Mouse (Mus musculus): ENCODE results near the gene Srrt. TPM values are rescaled to one million over a fixed set of nuclear protein-coding genes. Genes with fewer than 3 reads are reported as not detected.

Gene Srrt
- polyA plus RNA-seq, 1 experiment from 2014 or later: 122 TPM

- Histone ChIP-seq H3K27me3 (replicated peaks; ENCODE audit: control insufficient read depth, insufficient read depth, low read length) (no peaks in the 10 kb centered on the region), H3K27ac (ENCODE audit: low read depth) (peak overlapping the region; percentile 85), H3K36me3 (ENCODE audit: control insufficient read depth, insufficient read depth, low read length) (peaks cover 35% of the 10 kb centered on the region), H3K4me3 (ENCODE audit: low read depth, low read length) (peak overlapping the region; percentile 71), H3K4me2 (ENCODE audit: low read length) (peak overlapping the region; percentile 97), H3K4me1 (replicated peaks; ENCODE audit: control insufficient read depth, insufficient read depth, low read length) (peaks cover 34% of the 10 kb centered on the region), H3K9me3 (ENCODE audit: control insufficient read depth, low read length) (no peaks in the 10 kb centered on the region), H3K9ac (ENCODE audit: low read length) (peak overlapping the region; percentile 70)
- WGBS: 1% methylated on average over 22 of the region's 22 CpGs
- ATAC-seq (replicated peaks; ENCODE audit: low FRiP score, low TSS enrichment, low read depth): peak; percentile 66
- no peak for DNase-seq (ENCODE audit: low spot score)
These were observed 6.2 kb upstream of the Srrt start for GRCm38 (mm10) chr5:137313466-137314192.

DNA sequence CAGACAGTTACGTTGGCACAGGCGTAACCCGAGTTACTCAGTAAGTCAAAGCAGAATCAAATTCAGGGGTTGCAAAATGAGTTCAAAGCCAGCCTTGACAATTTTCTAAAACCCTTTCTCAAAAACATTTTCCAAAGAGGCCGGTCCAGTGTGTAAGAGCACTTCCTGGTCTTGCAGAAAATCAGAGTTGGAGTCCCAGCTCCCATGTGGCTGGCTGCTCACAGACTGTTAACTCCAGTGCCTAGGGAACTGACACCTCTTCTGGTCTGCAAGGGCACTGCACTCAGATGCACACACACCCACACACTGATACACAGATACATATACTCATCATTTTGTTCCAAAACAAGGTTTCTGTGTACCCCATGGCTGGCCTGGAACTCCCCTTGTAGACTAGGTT is 882 bp upstream of the Srrt start:
- Histone ChIP-seq H3K9ac (ENCODE audit: low read length) (peak overlapping the region; percentile 95), H3K4me3 (ENCODE audit: low read depth, low read length) (peak overlapping the region; percentile 88), H3K36me3 (ENCODE audit: control insufficient read depth, insufficient read depth, low read length) (peaks cover 63% of the 10 kb centered on the region), H3K4me2 (ENCODE audit: low read length) (peak overlapping the region; percentile 80), H3K9me3 (ENCODE audit: control insufficient read depth, low read length) (no peaks in the 10 kb centered on the region), H3K4me1 (replicated peaks; ENCODE audit: control insufficient read depth, insufficient read depth, low read length) (peaks cover 41% of the 10 kb centered on the region), H3K27me3 (replicated peaks; ENCODE audit: control insufficient read depth, insufficient read depth, low read length) (no peaks in the 10 kb centered on the region), H3K27ac (ENCODE audit: low read depth) (peak overlapping the region; percentile 93)
- 95% methylated on average over 4 of the region's 4 CpGs for WGBS
- ATAC-seq (replicated peaks; ENCODE audit: low FRiP score, low TSS enrichment, low read depth): no peak
- DNase-seq (ENCODE audit: low spot score): no peak

GRCm38 (mm10) chr5:137306439-137307005 is 952 bp downstream of the Srrt start:
- peaks cover 72% of the 10 kb centered on the region for H3K36me3 ChIP-seq (ENCODE audit: control insufficient read depth, insufficient read depth, low read length)
- H3K27ac ChIP-seq (ENCODE audit: low read depth): peak overlapping the region; percentile 93
- DNase-seq (ENCODE audit: low spot score) (no peak), ATAC-seq (replicated peaks; ENCODE audit: low FRiP score, low TSS enrichment, low read depth) (no peak)
- H3K27me3 ChIP-seq (replicated peaks; ENCODE audit: control insufficient read depth, insufficient read depth, low read length): no peaks in the 10 kb centered on the region
- H3K4me1 ChIP-seq (replicated peaks; ENCODE audit: control insufficient read depth, insufficient read depth, low read length): peaks cover 26% of the 10 kb centered on the region
- peak overlapping the region; percentile 95 for H3K9ac ChIP-seq (ENCODE audit: low read length)
- 11% methylated on average over 12 of the region's 12 CpGs for WGBS
- H3K9me3 ChIP-seq (ENCODE audit: control insufficient read depth, low read length): no peaks in the 10 kb centered on the region
- peak overlapping the region; percentile 88 for H3K4me3 ChIP-seq (ENCODE audit: low read depth, low read length)
- H3K4me2 ChIP-seq (ENCODE audit: low read length): peak overlapping the region; percentile 80

DNA sequence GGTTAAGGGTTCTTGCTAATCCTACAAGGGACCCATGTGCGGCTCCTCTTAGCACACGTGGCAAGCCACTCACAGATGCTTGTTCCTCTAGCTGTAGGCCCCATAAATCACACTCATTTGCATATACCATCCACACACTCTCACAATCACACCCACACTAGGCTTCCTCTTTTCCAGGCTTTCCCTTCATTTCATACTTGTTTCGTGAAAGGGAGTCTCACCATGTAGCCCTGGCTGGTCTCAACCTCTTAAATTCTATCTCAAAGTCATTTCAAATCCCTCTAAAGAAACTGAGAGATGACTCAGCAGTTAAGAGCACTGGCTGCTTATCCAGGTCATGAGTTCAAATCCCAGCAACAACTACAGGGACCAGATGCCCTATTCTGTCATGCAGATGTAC is 1.7 kb downstream of the Srrt start:
- Histone ChIP-seq H3K9ac (ENCODE audit: low read length) (peak overlapping the region; percentile 34), H3K4me3 (ENCODE audit: low read depth, low read length) (peak overlapping the region; percentile 88), H3K27me3 (replicated peaks; ENCODE audit: control insufficient read depth, insufficient read depth, low read length) (no peaks in the 10 kb centered on the region), H3K36me3 (ENCODE audit: control insufficient read depth, insufficient read depth, low read length) (peaks cover 76% of the 10 kb centered on the region), H3K4me1 (replicated peaks; ENCODE audit: control insufficient read depth, insufficient read depth, low read length) (peaks cover 26% of the 10 kb centered on the region), H3K9me3 (ENCODE audit: control insufficient read depth, low read length) (no peaks in the 10 kb centered on the region), H3K27ac (ENCODE audit: low read depth) (no peak overlapping the region), H3K4me2 (ENCODE audit: low read length) (peak overlapping the region; percentile 80)
- ATAC-seq (replicated peaks; ENCODE audit: low FRiP score, low TSS enrichment, low read depth) (no peak), DNase-seq (ENCODE audit: low spot score) (no peak)
- 50% methylated on average over 3 of the region's 3 CpGs for whole genome bisulfite sequencing

- H3K9me3 ChIP-seq (ENCODE audit: control insufficient read depth, low read length): no peaks in the 10 kb centered on the region
- peak overlapping the region; percentile 80 for H3K4me2 ChIP-seq (ENCODE audit: low read length)
- H3K4me3 ChIP-seq (ENCODE audit: low read depth, low read length): 0 out of 2 replicates have a peak overlapping the region, but pooled peaks have one; percentile 4
- H3K9ac ChIP-seq (ENCODE audit: low read length): peak overlapping the region; percentile 20; the same call in 1 of the 2 replicates
- ATAC-seq (replicated peaks; ENCODE audit: low FRiP score, low TSS enrichment, low read depth) (no peak), DNase-seq (ENCODE audit: low spot score) (no peak)
- peaks cover 26% of the 10 kb centered on the region for H3K4me1 ChIP-seq (replicated peaks; ENCODE audit: control insufficient read depth, insufficient read depth, low read length)
- H3K36me3 ChIP-seq (ENCODE audit: control insufficient read depth, insufficient read depth, low read length): peaks cover 76% of the 10 kb centered on the region
- no peak overlapping the region for H3K27ac ChIP-seq (ENCODE audit: low read depth)
- 44% methylated on average over 4 of the region's 4 CpGs for WGBS
- H3K27me3 ChIP-seq (replicated peaks; ENCODE audit: control insufficient read depth, insufficient read depth, low read length): no peaks in the 10 kb centered on the region
These were observed 2.7 kb downstream of the Srrt start for GRCm38 (mm10) chr5:137304816-137305215.

GRCm38 (mm10) chr5:137304165-137304564 is 3.3 kb downstream of the Srrt start:
- WGBS: 65% methylated on average over 3 of the region's 3 CpGs

DNA sequence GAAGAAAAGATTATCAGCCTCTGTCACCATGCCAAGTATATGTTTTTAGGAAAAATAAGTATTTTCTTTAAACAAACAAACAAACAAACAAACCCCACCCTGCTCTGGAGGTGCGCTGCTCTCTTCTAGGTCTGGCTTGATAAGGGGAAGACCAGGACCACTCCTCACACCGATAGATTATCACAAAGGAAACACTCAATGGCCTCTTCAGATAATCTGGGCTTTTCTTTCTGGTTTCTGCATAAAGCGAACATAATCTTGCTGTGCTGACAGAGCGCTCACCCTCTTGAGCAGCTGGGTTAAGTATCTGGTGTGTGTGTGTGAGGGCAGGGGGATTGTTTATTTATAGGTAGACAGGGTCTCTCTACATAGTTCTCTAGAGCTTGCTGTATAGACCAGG is 3.9 kb downstream of the Srrt start:
- Histone ChIP-seq H3K9me3 (ENCODE audit: control insufficient read depth, low read length) (no peaks in the 10 kb centered on the region), H3K4me3 (ENCODE audit: low read depth, low read length) (no peak overlapping the region), H3K27ac (ENCODE audit: low read depth) (no peak overlapping the region), H3K4me2 (ENCODE audit: low read length) (no peak overlapping the region), H3K4me1 (replicated peaks; ENCODE audit: control insufficient read depth, insufficient read depth, low read length) (peaks cover 26% of the 10 kb centered on the region), H3K36me3 (ENCODE audit: control insufficient read depth, insufficient read depth, low read length) (peaks cover 76% of the 10 kb centered on the region), H3K9ac (ENCODE audit: low read length) (no peak overlapping the region), H3K27me3 (replicated peaks; ENCODE audit: control insufficient read depth, insufficient read depth, low read length) (no peaks in the 10 kb centered on the region)
- DNase-seq (ENCODE audit: low spot score) (no peak), ATAC-seq (replicated peaks; ENCODE audit: low FRiP score, low TSS enrichment, low read depth) (no peak)
- 89% methylated on average over 4 of the region's 4 CpGs for WGBS

More at GRCm38 (mm10) chr5:137304165-137304564, 3.3 kb downstream of the Srrt start:
- no peak for DNase-seq (ENCODE audit: low spot score)
- Histone ChIP-seq H3K27ac (ENCODE audit: low read depth) (no peak overlapping the region), H3K4me2 (ENCODE audit: low read length) (no peak overlapping the region), H3K27me3 (replicated peaks; ENCODE audit: control insufficient read depth, insufficient read depth, low read length) (no peaks in the 10 kb centered on the region), H3K36me3 (ENCODE audit: control insufficient read depth, insufficient read depth, low read length) (peaks cover 76% of the 10 kb centered on the region), H3K4me3 (ENCODE audit: low read depth, low read length) (no peak overlapping the region), H3K4me1 (replicated peaks; ENCODE audit: control insufficient read depth, insufficient read depth, low read length) (peaks cover 26% of the 10 kb centered on the region), H3K9ac (ENCODE audit: low read length) (no peak overlapping the region; the same call in 1 of the 2 replicates), H3K9me3 (ENCODE audit: control insufficient read depth, low read length) (no peaks in the 10 kb centered on the region)
- no peak for ATAC-seq (replicated peaks; ENCODE audit: low FRiP score, low TSS enrichment, low read depth)

- no peak overlapping the region for H3K4me2 ChIP-seq (ENCODE audit: low read length)
- no peak overlapping the region for H3K27ac ChIP-seq (ENCODE audit: low read depth)
- no peaks in the 10 kb centered on the region for H3K27me3 ChIP-seq (replicated peaks; ENCODE audit: control insufficient read depth, insufficient read depth, low read length)
- DNase-seq (ENCODE audit: low spot score): no peak
- H3K9ac ChIP-seq (ENCODE audit: low read length): no peak overlapping the region
- H3K4me1 ChIP-seq (replicated peaks; ENCODE audit: control insufficient read depth, insufficient read depth, low read length): peaks cover 24% of the 10 kb centered on the region
- H3K36me3 ChIP-seq (ENCODE audit: control insufficient read depth, insufficient read depth, low read length): peaks cover 95% of the 10 kb centered on the region
- no peak for ATAC-seq (replicated peaks; ENCODE audit: low FRiP score, low TSS enrichment, low read depth)
- no peaks in the 10 kb centered on the region for H3K9me3 ChIP-seq (ENCODE audit: control insufficient read depth, low read length)
- 85% methylated on average over 21 of the region's 21 CpGs for WGBS
- H3K4me3 ChIP-seq (ENCODE audit: low read depth, low read length): no peak overlapping the region
These were observed 6.2 kb downstream of the Srrt start for GRCm38 (mm10) chr5:137301253-137301652.
